Mouse (Mus musculus) heart, adult 2 months (tissue): Measurements from ENCODE around the gene Ankrd53. TPM values are rescaled to one million over a fixed set of nuclear protein-coding genes. Genes with fewer than 3 reads are reported as not detected.

Experiments
- DNase-seq, 2 experiments: peaks; one replicate each; pipeline ENCODE4 v3.0.0; 2021
- H3K27ac ChIP-seq: fragments of 200-600 bp; 2 replicates; pipeline ENCODE4 v1.8.1; 2022
- H3K27me3 ChIP-seq: fragments of 200-500 bp; 2 replicates; pipeline ENCODE4 v1.6.1; 2012; ENCODE audit warnings: mild to moderate bottlenecking, low read length, inconsistent platforms, mixed read lengths; ENCODE audit not compliant: control insufficient read depth, insufficient read depth
- H3K36me3 ChIP-seq: fragments of 200-500 bp; 2 replicates; pipeline ENCODE4 v1.6.1; 2012; ENCODE audit warnings: low read length, inconsistent platforms; ENCODE audit not compliant: control insufficient read depth, insufficient read depth
- H3K4me1 ChIP-seq: fragments of 200-500 bp; 2 replicates; pipeline ENCODE4 v1.6.1; 2011; ENCODE audit warnings: low read length; ENCODE audit not compliant: control insufficient read depth, insufficient read depth
- H3K4me3 ChIP-seq: fragments of 200-600 bp; 2 replicates; pipeline ENCODE4 v1.8.1; 2022
- H3K79me2 ChIP-seq: fragments of 200-500 bp; replicated peaks from 2 replicates; pipeline ENCODE4 v1.6.1; 2012; ENCODE audit warnings: mild to moderate bottlenecking, inconsistent platforms, low read length, moderate library complexity, mixed read lengths; ENCODE audit not compliant: control insufficient read depth, insufficient read depth
- H3K9ac ChIP-seq: fragments of 200-500 bp; 2 replicates; pipeline ENCODE4 v1.6.1; 2012; ENCODE audit warnings: low read depth, mild to moderate bottlenecking, control low read depth, inconsistent platforms, low read length, mixed read lengths
- CTCF ChIP-seq: fragments of 200-600 bp; IDR thresholded peaks from 2 replicates; pipeline ENCODE4 v1.8.1; 2022; ENCODE audit warnings: antibody characterized with exemption, mild to moderate bottlenecking, moderate library complexity
- EP300 ChIP-seq: fragments of 200-500 bp; IDR thresholded peaks from 2 replicates; pipeline ENCODE4 v1.6.1; 2011; ENCODE audit warnings: low read depth, low read length, control low read depth; ENCODE audit not compliant: insufficient read depth
- POLR2A ChIP-seq: fragments of 200-500 bp; IDR thresholded peaks from 2 replicates; pipeline ENCODE4 v1.6.1; 2011; ENCODE audit warnings: mild to moderate bottlenecking, low read depth, low read length, control low read depth; ENCODE audit not compliant: insufficient read depth
- WGBS: fragments of 180-500 bp; shearing (Covaris S2); methylation state at CpG from one replicate; pipeline ENCODE4 v1.1.7; 2018; 5-methylcytosine and 5-hydroxymethylcytosine counted together
- intact Hi-C: fragments of 180-260 bp; cut with DNase I; formaldehyde crosslinking; loops from one replicate; pipeline ENCODE4 v1.15.1; 2025
- polyA plus RNA-seq: library from polyadenylated mRNA; depleted of rRNA; stranded (reverse); fragments of >200 nt; gene quantifications from 2 replicates; pipeline ENCODE4 v1.2.3, GENCODE M21; 2012
- total RNA-seq, 2 experiments: library from RNA; stranded (reverse); gene quantifications; 2 replicates each; pipeline ENCODE4 v1.2.3; 2021

The Ankrd53 gene
- total and polyA plus RNA-seq, 3 experiments: 0.12 TPM; not detected in 2

DNA sequence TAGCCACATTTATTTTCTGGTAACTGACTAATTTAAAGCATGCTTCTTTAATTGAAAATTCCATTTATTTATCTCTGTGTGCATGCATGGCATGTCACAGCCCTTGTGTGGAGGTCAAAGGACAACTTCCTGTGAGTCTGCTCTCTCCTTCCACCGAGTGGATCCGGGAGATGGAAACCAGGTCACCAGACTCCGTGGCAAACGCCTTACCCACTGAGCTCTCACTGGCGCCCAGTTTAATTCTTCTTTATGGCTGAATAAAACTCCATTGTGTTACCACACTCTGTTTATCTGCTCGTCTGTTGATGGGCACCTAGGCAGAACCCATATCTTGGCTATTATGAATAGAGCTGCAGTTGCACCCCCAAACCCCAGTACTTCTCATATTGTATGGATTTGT is 39.9 kb upstream of the Ankrd53 start:
- no peak overlapping the region for H3K4me3 ChIP-seq
- intact Hi-C loops: no loop called here
- no peak overlapping the region for H3K27ac ChIP-seq
- H3K4me1 ChIP-seq: no peaks in the 10 kb centered on the region
- H3K27me3 ChIP-seq: peaks cover 6% of the 10 kb centered on the region
- TF ChIP-seq CTCF (no peak), POLR2A (no peak), EP300 (no peak)
- H3K36me3 ChIP-seq: no peaks in the 10 kb centered on the region
- no peak overlapping the region for H3K9ac ChIP-seq
- 17% methylated on average over 6 of the region's 6 CpGs for WGBS
- no peak for DNase-seq
- no peaks in the 10 kb centered on the region for H3K79me2 ChIP-seq

DNA sequence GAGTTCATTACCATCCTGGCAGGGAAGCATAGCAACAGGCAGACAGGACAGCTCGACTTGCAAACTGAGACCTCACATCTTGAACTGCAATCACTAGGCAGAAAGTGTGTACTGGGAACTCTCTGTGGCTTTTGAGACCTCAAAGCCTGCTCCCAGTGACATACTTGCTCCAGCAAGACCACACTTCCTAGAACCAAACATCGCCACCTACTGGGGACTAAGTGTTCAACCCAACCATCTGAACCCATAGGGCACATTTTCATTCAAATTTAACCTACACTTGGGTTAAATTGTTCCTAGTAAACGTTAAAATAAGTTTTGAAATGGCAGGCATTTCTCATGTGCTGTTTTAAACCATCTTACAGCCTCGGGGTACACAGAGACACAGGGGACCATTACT is 35.3 kb upstream of the Ankrd53 start:
- WGBS: 43% methylated on average over 4 of the region's 4 CpGs
- H3K4me1 ChIP-seq: no peaks in the 10 kb centered on the region
- H3K27ac ChIP-seq: no peak overlapping the region
- no peaks in the 10 kb centered on the region for H3K36me3 ChIP-seq
- no peak for DNase-seq
- TF ChIP-seq CTCF (peak; percentile 40), POLR2A (no peak)
- intact Hi-C loops: no loop called here
- no peak overlapping the region for H3K4me3 ChIP-seq
- H3K9ac ChIP-seq: no peak overlapping the region
- H3K27me3 ChIP-seq: no peaks in the 10 kb centered on the region
- H3K79me2 ChIP-seq: no peaks in the 10 kb centered on the region

- DNase-seq: no peak
- WGBS: 87% methylated on average over 3 of the region's 3 CpGs
- TF ChIP-seq CTCF: peak; percentile 66
- no peak for TF ChIP-seq EP300
- TF ChIP-seq POLR2A: no peak
- no peaks in the 10 kb centered on the region for H3K4me1 ChIP-seq
- H3K27me3 ChIP-seq: no peaks in the 10 kb centered on the region
- no peak overlapping the region for H3K4me3 ChIP-seq
- no peaks in the 10 kb centered on the region for H3K79me2 ChIP-seq
- H3K9ac ChIP-seq: no peak overlapping the region
- no peaks in the 10 kb centered on the region for H3K36me3 ChIP-seq
- no peak overlapping the region for H3K27ac ChIP-seq
- intact Hi-C loops: no loop called here
Measured at GRCm38 (mm10) chr6:83728488-83728887, 34.0 kb upstream of the Ankrd53 start.

- TF ChIP-seq CTCF (no peak), POLR2A (no peak), EP300 (no peak)
- intact Hi-C loops: no loop called here
- Histone ChIP-seq H3K27ac (no peak overlapping the region), H3K4me3 (no peak overlapping the region), H3K36me3 (no peaks in the 10 kb centered on the region), H3K4me1 (no peaks in the 10 kb centered on the region), H3K27me3 (no peaks in the 10 kb centered on the region), H3K9ac (no peak overlapping the region), H3K79me2 (no peaks in the 10 kb centered on the region)
- no peak for DNase-seq
- WGBS: 57% methylated on average over 14 of the region's 14 CpGs
Measured at GRCm38 (mm10) chr6:83729350-83729970, 33.0 kb upstream of the Ankrd53 start.

GRCm38 (mm10) chr6:83731128-83731527 is 31.3 kb upstream of the Ankrd53 start:
- no peak overlapping the region for H3K9ac ChIP-seq
- intact Hi-C loops: loop anchor here (1.0 kb wide), 1 partner anchor 37 kb away; no protein-coding TSS in a partner anchor
- no peak overlapping the region for H3K27ac ChIP-seq
- DNase-seq: peak; percentile 54 to 76
- no peaks in the 10 kb centered on the region for H3K4me1 ChIP-seq
- WGBS: 23% methylated on average over 5 of the region's 5 CpGs
- H3K4me3 ChIP-seq: no peak overlapping the region
- no peaks in the 10 kb centered on the region for H3K79me2 ChIP-seq
- H3K27me3 ChIP-seq: no peaks in the 10 kb centered on the region
- no peaks in the 10 kb centered on the region for H3K36me3 ChIP-seq
- no peak for TF ChIP-seq EP300
- TF ChIP-seq POLR2A: no peak
- TF ChIP-seq CTCF: peak; percentile 85

GRCm38 (mm10) chr6:83737311-83737710 is 25.1 kb upstream of the Ankrd53 start:
- H3K4me1 ChIP-seq: no peaks in the 10 kb centered on the region
- no peak overlapping the region for H3K4me3 ChIP-seq
- no peak overlapping the region for H3K27ac ChIP-seq
- intact Hi-C loops: no loop called here
- H3K36me3 ChIP-seq: no peaks in the 10 kb centered on the region
- WGBS: 29% methylated on average over 13 of the region's 13 CpGs
- H3K79me2 ChIP-seq: no peaks in the 10 kb centered on the region
- H3K9ac ChIP-seq: no peak overlapping the region
- H3K27me3 ChIP-seq: peaks cover 3% of the 10 kb centered on the region
- DNase-seq: no peak
- no peak for TF ChIP-seq EP300
- no peak for TF ChIP-seq POLR2A
- TF ChIP-seq CTCF: no peak
